Mouse (Mus musculus) hematopoietic stem cell, adult 5-6 weeks (primary cell): ENCODE results near the gene Med6. TPM values are rescaled to one million over a fixed set of nuclear protein-coding genes. Genes with fewer than 3 reads are reported as not detected.
"Not testable (repeated sequence)": the region's sequence is repeated elsewhere in the genome, so short reads cannot be mapped to it uniquely, and the experiment has no call there.

Experiments
- ATAC-seq, 2 experiments: fragments of 125-278 bp in 1 of 2; replicated peaks in 1 of 2; 2 replicates each; pipeline ENCODE4 v1.8.0; 2016 to 2017; ENCODE audit warnings: inconsistent platforms in 2 of 2, mild to moderate bottlenecking in 2 of 2, moderate number of reproducible peaks in 2 of 2, low read depth in 1 of 2, moderate TSS enrichment in 1 of 2; ENCODE audit not compliant: low FRiP score in 2 of 2, poor library complexity in 2 of 2, severe bottlenecking in 2 of 2, insufficient read depth in 1 of 2, low TSS enrichment in 1 of 2
- total RNA-seq: library from RNA; stranded (forward); fragments of 172-1452, 232-1000 nt; gene quantifications from 2 replicates; pipeline ENCODE4 v1.2.3, GENCODE M21; 2017

Med6 gene
- total RNA-seq, 1 experiment from 2014 or later = 74.7 TPM

DNA sequence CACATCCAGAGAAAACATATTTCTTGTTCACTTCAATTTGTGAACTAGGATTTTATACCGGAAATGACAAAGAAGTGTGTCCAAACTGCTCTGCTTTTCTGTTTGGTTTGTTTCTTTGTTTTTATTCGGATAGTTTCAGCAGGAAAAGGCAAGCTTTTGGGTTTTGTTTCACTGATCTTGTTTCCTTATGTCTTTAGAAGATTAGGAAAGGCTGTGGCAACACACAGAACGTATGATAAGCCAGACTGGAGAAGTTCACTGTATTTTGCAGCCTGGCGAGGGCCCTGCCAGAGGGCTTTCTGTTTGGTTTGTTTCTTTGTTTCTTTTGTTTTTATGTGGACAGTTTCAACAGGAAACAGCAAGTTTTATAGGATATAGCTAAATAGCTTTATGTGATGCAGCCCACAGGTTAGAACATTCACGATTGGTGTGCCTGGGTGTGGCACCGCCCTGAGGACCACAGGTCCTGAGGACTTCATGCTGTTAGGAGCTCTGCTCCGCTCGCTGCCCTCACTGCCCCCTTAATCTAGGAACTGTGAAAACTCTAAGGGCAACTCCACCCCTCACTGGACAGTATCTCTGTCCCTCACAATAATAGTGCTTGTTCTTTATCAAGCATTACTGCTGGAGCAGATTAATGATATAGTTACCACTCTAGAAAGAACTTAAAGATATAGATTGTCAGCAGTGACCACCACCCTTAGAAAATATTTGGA, 1.9 kb upstream of the Med6 start:
- no peak for ATAC-seq

DNA sequence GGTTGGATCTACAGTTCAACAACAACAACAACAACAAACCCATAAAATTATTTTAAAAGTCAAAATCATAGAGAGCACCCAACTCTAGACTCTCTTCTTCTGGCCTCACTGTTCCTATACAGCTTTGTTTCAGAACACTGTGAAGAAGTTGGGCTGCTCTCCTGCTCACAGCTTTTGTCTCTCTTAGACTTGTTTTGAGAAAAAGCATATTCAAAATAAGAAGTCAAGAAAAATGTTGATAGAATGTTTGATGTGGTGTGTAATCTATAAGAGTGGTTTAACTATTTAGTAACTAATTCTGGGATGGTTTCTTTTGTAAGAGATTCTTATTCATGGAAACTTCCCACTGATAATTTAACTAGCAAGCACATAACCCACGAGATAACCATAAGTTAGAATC, 26.4 kb downstream of the Med6 start, which contains the start of gene Adam21:
Adam21 (minus strand) TSS at position 101 of the 400 bp plus-strand sequence.
- ATAC-seq = no peak

DNA sequence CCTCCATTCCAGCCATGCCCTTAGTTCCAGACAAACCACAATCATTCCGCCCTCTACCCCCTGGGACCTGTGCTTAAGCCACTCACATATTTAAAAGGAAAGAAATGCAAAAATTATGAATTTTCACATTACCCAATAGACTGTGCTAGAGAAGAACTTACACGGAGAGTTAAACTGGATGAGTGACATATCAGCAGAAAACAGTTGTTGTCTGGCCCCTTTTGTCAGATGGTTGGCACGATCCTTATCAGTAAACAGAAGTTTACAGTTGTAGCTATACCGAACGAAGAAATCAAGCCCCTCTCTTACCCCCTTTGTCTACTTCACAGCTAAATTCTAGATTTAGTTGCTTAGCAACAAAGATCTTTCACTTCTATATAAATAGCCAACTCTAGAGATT, 26.9 kb downstream of the Med6 start:
- no peak for ATAC-seq

DNA sequence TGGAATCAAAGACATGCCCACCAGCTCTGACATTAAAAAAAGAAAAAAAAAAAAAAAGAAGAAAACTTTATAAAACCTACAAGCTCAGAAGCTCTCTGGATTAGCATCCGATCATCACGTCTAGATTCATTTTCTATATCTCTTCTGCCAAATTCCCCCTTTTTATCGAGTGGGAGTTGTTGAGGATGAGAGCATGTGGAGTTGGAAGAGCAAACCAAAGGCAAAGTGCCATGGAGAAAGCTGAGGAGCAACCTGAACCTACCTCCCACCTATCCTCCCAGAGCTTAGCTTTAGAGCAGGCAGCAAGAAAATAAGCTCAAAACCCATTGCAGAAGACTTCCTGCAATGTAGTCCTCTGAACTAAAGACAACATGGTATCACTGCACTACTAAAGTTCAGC, 30.6 kb downstream of the Med6 start:
- no peak for ATAC-seq

DNA sequence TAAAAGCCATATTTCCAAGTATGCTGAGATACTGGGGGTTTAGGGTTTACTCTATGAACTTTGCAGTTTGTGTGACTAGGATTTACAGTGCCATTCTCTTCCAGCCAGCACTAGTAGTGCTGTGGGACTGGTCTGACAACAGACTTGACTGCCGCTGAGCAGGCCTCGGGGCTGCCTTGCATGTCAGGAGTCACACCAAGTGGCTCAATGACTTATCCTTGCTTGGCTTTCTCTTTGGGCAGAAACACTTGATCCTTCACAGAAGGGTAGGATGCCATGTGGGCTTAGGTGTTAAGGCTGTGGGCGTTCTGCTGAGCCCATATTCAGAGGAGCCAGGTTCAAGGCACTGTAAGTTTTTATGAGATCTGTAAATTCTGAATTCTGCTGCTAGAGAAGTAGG, 45.5 kb downstream of the Med6 start:
- ATAC-seq = no peak

DNA sequence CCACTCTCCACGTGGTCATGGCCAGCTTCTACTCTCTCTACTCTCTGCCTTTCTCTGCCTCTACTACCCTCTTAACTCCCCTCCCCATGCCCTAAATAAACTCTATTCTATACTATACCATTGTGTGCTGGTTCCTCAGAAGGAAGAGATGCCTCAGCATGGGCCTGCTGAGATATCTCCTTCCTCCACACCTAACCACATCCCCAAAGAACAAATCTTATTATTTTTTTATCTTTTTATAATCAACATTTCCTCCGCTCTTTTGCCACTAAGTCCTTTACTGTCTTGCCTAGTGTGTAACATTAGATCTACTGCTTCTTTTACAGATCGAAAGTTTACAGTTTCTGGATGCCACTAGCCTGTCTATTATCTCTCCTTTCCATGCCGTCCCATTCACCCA, 47.6 kb downstream of the Med6 start:
- no peak for ATAC-seq

DNA sequence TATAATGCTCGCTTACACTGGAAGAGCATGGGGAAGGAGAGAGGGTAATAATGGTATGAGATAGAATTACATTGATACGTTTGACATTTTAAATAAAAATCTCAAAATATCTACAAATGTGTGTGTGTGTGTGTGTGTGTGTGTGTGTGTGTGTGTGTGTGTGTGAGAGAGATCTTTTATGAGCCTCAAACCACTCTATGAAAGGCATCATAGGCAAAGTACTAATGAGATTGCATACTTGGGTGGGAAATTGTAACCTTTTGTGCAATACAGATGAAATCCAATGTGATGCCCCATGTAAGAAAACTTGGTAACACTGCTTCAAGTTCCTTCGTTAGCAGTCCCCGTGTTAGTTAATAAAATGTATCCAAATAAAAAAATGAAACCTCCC, 61.8 kb downstream of the Med6 start:
- ATAC-seq = no peak

DNA sequence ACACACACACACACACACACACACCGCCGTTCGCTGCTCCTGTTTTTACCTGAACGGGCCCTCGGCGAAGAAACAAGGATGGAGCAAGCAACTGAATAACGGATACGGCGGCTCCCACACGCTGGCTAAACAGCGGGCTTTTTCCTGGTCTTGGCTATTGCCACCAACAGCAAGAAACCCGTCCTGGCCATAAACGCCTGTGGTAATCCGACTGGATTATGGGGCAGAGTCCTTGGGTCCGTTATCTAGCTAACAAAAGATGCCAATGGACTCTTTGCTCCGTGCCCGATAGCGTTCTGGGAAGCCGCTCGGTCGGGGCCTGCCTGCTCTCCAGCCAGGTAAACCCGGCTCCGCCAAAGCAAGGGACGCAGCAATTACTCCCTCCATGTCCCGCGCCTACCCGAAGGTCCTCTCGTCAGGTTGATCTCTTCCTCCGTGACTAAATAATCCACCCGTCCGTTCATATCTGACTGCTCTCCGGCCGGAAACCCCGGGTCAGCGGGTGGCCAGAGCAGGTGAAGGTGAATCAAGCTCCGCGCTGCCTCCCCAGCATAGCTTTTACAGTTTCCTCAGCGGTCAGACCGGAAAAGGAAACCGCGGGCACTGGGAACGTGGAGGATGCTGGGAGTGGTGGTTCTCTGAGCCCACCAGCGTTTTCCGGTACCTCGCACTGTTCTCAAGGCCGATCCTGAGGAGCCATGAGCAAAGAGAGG, 62.3 kb downstream of the Med6 start, which contains the start of the genes Gm20498 and Synj2bp:
Gm20498 (minus strand) TSS at position 590 of the 713 bp plus-strand sequence.
Synj2bp (minus strand) TSS at position 596 of the 713 bp plus-strand sequence.
- peak; percentile 89 to 93 for ATAC-seq

DNA sequence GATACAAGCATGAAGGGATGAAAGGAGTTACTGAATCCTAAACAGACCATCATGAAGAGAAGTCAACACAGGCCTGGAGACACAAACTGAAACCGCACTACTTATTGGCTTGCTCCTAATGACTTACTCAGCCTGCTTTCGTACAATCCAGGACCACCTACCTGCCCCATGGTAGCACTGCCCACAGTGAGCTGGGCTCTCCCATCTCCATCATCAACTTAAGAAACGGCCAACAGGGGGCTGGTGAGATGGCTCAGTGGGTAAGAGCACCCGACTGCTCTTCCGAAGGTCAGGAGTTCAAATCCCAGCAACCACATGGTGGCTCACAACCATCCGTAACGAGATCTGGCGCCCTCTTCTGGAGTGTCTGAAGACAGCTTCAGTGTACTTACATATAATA, 64.2 kb downstream of the Med6 start:
- not testable (repeated sequence) for ATAC-seq

Other genes with a start within 250 kb of the Med6 start
- gene Gm4787, start 215.5 kb downstream of the Med6 start, total RNA-seq = 1.2 and 1.5 TPM in 2 replicates
- gene Adam4, start 173.1 kb downstream of the Med6 start, total RNA-seq = 0.38 and 1.3 TPM in 2 replicates
- 102 and 135 TPM in 2 replicates for gene Cox16, start 109.9 kb downstream of the Med6 start, total RNA-seq
- gene Gm20498, start 62.1 kb downstream of the Med6 start, total RNA-seq = 38.6 and 96.7 TPM in 2 replicates
- 57.7 and 61.4 TPM in 2 replicates for gene Synj2bp, start 62.1 kb downstream of the Med6 start, total RNA-seq
- 0.40 TPM in 1 of 2 replicates, not detected in the other for gene Adam21, start 26.5 kb downstream of the Med6 start, total RNA-seq
- 0.19 TPM in 1 of 2 replicates, not detected in the other for gene Ttc9, start 36.2 kb upstream of the Med6 start, total RNA-seq
- 2.3 and 7.1 TPM in 2 replicates for gene Map3k9, start 186.2 kb upstream of the Med6 start, total RNA-seq